Mouse (Mus musculus) bone marrow, adult 2 months (tissue): ENCODE data around the gene Rab40c. TPM values are rescaled to one million over a fixed set of nuclear protein-coding genes. Genes with fewer than 3 reads are reported as not detected.
A peak's percentile ranks its signal among the peaks of the same experiment; 100 is the strongest.

Source experiments
- H3K27ac ChIP-seq: fragments of 200-500 bp; 2 replicates; pipeline ENCODE4 v1.5.1; 2012; ENCODE audit warnings: low read depth, mild to moderate bottlenecking, control low read depth, inconsistent platforms, low read length; ENCODE audit not compliant: control insufficient read depth, poor library complexity, insufficient read depth
- H3K4me1 ChIP-seq: fragments of 200-500 bp; 2 replicates; pipeline ENCODE4 v1.6.1; 2011; ENCODE audit warnings: low read length; ENCODE audit not compliant: control insufficient read depth, insufficient read depth
- H3K4me3 ChIP-seq: fragments of 200-500 bp; replicated peaks from 2 replicates; pipeline ENCODE3; 2011; ENCODE audit warnings: mild to moderate bottlenecking, low read depth, low read length, control low read depth; ENCODE audit not compliant: control insufficient read depth
- CTCF ChIP-seq: fragments of 200-500 bp; IDR thresholded peaks from 2 replicates; pipeline ENCODE4 v1.5.1; 2011; ENCODE audit warnings: low read length, control low read depth; ENCODE audit not compliant: control insufficient read depth, insufficient read depth
- POLR2A ChIP-seq: fragments of 200-500 bp; IDR thresholded peaks from 2 replicates; pipeline ENCODE4 v1.6.1; 2011; ENCODE audit warnings: low read depth, mild to moderate bottlenecking, control low read depth, low read length, borderline replicate concordance; ENCODE audit not compliant: control insufficient read depth
- WGBS: fragments of 180-500 bp; shearing (Covaris S2); methylation state at CpG from one replicate; pipeline ENCODE4 v1.1.7; 2018; 5-methylcytosine and 5-hydroxymethylcytosine counted together
- polyA plus RNA-seq: library from polyadenylated mRNA; stranded (reverse); fragments of >200 nt; gene quantifications from 2 replicates; pipeline ENCODE4 v1.2.4, GENCODE M21; 2011; ENCODE audit warnings: low replicate concordance; ENCODE audit not compliant: missing spikeins, insufficient read depth, insufficient read length

Rab40c gene
- polyA plus RNA-seq, 1 experiment: 6.9 TPM

DNA sequence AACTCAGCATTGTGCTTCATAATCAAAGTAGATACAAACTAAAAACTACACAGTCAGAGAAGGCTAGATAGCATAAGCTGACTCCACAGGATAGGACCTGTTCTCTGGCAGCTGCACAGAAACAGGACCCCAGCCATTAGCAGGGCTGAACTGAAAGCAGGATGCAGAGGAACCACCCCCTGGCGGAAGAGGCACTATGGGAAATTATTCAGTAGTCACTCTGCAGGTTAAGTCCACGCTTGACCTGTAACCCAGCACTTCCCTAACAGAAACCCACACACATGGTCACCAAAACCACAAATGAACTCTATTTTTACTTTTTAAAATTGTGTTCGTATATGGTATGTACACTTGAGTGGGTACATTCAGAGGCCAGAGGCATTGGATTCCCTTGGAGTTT is 16.5 kb downstream of the Rab40c start:
- no peak overlapping the region for H3K27ac ChIP-seq
- no peak overlapping the region for H3K4me3 ChIP-seq
- 14% methylated on average over 3 of the region's 3 CpGs for WGBS
- no peak for TF ChIP-seq POLR2A
- no peak for TF ChIP-seq CTCF
- no peaks in the 10 kb centered on the region; the same call in 1 of the 2 replicates for H3K4me1 ChIP-seq

- H3K27ac ChIP-seq: no peak overlapping the region
- TF ChIP-seq CTCF (no peak), POLR2A (no peak)
- H3K4me1 ChIP-seq: no peaks in the 10 kb centered on the region; the same call in 1 of the 2 replicates
- H3K4me3 ChIP-seq: no peak overlapping the region
- WGBS: 89% methylated on average over 1 of the region's 1 CpGs
These were observed 19.3 kb downstream of the Rab40c start for GRCm38 (mm10) chr17:25900193-25900592.

GRCm38 (mm10) chr17:25895891-25896290 is 23.6 kb downstream of the Rab40c start:
- Histone ChIP-seq H3K4me1 (no peaks in the 10 kb centered on the region), H3K4me3 (no peak overlapping the region), H3K27ac (no peak overlapping the region)
- TF ChIP-seq POLR2A: no peak
- no peak for TF ChIP-seq CTCF
- WGBS: 85% methylated on average over 12 of the region's 12 CpGs

GRCm38 (mm10) chr17:25895415-25895814 is 24.1 kb downstream of the Rab40c start:
- no peaks in the 10 kb centered on the region for H3K4me1 ChIP-seq

GRCm38 (mm10) chr17:25893975-25894617 is 25.4 kb downstream of the Rab40c start:
- WGBS: 33% methylated on average over 2 of the region's 2 CpGs
- H3K27ac ChIP-seq: no peak overlapping the region
- no peak for TF ChIP-seq POLR2A
- TF ChIP-seq CTCF: peak; percentile 99
- H3K4me3 ChIP-seq: no peak overlapping the region
- no peaks in the 10 kb centered on the region for H3K4me1 ChIP-seq

More at GRCm38 (mm10) chr17:25895415-25895814, 24.1 kb downstream of the Rab40c start:
- 36% methylated on average over 2 of the region's 2 CpGs for WGBS
- TF ChIP-seq POLR2A: no peak
- TF ChIP-seq CTCF: no peak
- H3K27ac ChIP-seq: no peak overlapping the region
- no peak overlapping the region for H3K4me3 ChIP-seq

GRCm38 (mm10) chr17:25888837-25889236 is 30.7 kb downstream of the Rab40c start:
- Histone ChIP-seq H3K27ac (no peak overlapping the region), H3K4me3 (no peak overlapping the region), H3K4me1 (no peaks in the 10 kb centered on the region)
- TF ChIP-seq POLR2A (no peak), CTCF (no peak)
- 86% methylated on average over 3 of the region's 3 CpGs for WGBS

DNA sequence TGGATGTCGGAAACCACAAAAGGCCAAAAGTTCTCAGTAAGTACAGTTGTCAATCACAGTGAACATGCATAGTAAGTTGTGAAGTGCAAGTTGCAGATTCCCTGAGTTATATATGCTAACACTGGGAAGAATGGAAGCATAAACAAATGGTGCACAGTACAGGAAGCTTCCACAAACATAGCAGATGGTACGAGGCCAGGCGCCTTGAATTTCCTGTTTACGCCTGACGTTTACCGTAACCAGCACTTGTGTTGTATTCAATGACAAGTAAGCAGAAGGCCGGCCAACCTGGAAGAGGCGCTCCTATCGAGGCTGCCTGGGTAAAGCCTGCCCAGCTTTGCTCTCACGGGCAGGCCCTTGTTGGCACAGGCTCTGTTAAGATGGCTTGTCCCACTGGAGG is 32.1 kb downstream of the Rab40c start:
- Histone ChIP-seq H3K4me3 (no peak overlapping the region), H3K27ac (no peak overlapping the region), H3K4me1 (no peaks in the 10 kb centered on the region)
- TF ChIP-seq CTCF (no peak), POLR2A (no peak)
- WGBS: 86% methylated on average over 10 of the region's 10 CpGs

DNA sequence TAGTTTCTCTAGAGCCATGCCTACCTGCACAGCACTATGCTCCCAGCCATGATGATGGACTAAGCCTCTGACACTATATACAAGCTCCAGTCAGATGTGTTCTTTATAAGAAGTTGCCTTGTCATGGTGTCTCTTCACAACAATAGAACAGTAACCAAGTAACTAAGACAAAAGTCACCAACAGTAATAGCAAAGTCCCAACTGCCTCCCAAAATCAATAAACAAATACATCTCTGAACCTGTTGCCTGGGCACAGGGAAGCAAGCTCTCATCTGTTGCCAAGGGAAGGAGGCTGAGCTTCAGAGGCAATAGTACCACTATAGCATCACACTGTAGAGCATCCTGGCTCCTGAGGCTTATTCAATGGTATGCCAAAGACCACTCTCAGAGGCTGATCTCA is 32.7 kb downstream of the Rab40c start:
- Histone ChIP-seq H3K27ac (no peak overlapping the region), H3K4me1 (no peaks in the 10 kb centered on the region), H3K4me3 (no peak overlapping the region)
- no peak for TF ChIP-seq CTCF
- TF ChIP-seq POLR2A: no peak

- WGBS: 64% methylated on average over 4 of the region's 4 CpGs
- Histone ChIP-seq H3K4me1 (no peaks in the 10 kb centered on the region), H3K4me3 (no peak overlapping the region), H3K27ac (no peak overlapping the region)
- 0 out of 2 replicates have a peak, but pooled peaks have one; percentile 29 for TF ChIP-seq CTCF
- TF ChIP-seq POLR2A: no peak
These were observed 33.9 kb downstream of the Rab40c start for GRCm38 (mm10) chr17:25885636-25886035.
